Mouse (Mus musculus) liver, postnatal 0 days (tissue): ENCODE results near the gene Csrnp2. TPM values are rescaled to one million over a fixed set of nuclear protein-coding genes. Genes with fewer than 3 reads are reported as not detected.

ENCODE experiments used
- ATAC-seq: fragments of 200-750 bp; cut with Nextera tagmentation; 2 replicates; pipeline ENCODE4 v1.8.0; 2017; ENCODE audit warnings: mild to moderate bottlenecking, moderate library complexity
- DNase-seq: peaks from one replicate; pipeline ENCODE4 v3.0.0-alpha.2; 2016
- H3K27ac ChIP-seq: fragments of 300-500 bp; sonication (generic); 2 replicates; pipeline ENCODE4 v1.5.1; 2014; ENCODE audit warnings: antibody characterized with exemption, moderate library complexity, mild to moderate bottlenecking, low read depth
- H3K27me3 ChIP-seq: fragments of 300-500 bp; sonication (generic); 2 replicates; pipeline ENCODE4 v1.6.1; 2014; ENCODE audit warnings: low read length, control low read depth, mixed read lengths; ENCODE audit not compliant: insufficient read depth
- H3K36me3 ChIP-seq: fragments of 300-500 bp; sonication (generic); replicated peaks from 2 replicates; pipeline ENCODE4 v1.6.1; 2014; ENCODE audit warnings: mild to moderate bottlenecking, control low read depth, low read length, moderate library complexity, mixed read lengths; ENCODE audit not compliant: insufficient read depth
- H3K4me1 ChIP-seq: fragments of 300-500 bp; sonication (generic); 2 replicates; pipeline ENCODE4 v1.6.1; 2014; ENCODE audit warnings: antibody characterized with exemption, mild to moderate bottlenecking, control low read depth; ENCODE audit not compliant: insufficient read depth
- H3K4me2 ChIP-seq: fragments of 300-500 bp; sonication (generic); 2 replicates; pipeline ENCODE4 v1.6.1; 2014; ENCODE audit warnings: low read depth, mild to moderate bottlenecking, low read length, moderate library complexity, mixed read lengths
- H3K4me3 ChIP-seq: fragments of 300-500 bp; sonication (generic); 2 replicates; pipeline ENCODE4 v1.5.1; 2014; ENCODE audit warnings: low read depth, low read length
- H3K9ac ChIP-seq: fragments of 300-500 bp; sonication (generic); replicated peaks from 2 replicates; pipeline ENCODE4 v1.6.1; 2014; ENCODE audit warnings: mild to moderate bottlenecking, moderate library complexity
- H3K9me3 ChIP-seq: fragments of 300-500 bp; sonication (generic); 2 replicates; pipeline ENCODE4 v1.6.1; 2016; ENCODE audit warnings: mild to moderate bottlenecking, control low read depth, low read length, mixed read lengths
- CTCF ChIP-seq: sonication (generic); IDR thresholded peaks from 2 replicates; pipeline ENCODE4 v1.5.1; 2016; ENCODE audit warnings: antibody characterized with exemption, low read depth
- EP300 ChIP-seq: IDR thresholded peaks from 2 replicates; pipeline ENCODE4 v1.6.1; 2016; ENCODE audit warnings: antibody characterized with exemption, low read depth, mild to moderate bottlenecking
- WGBS: fragments of 180-500 bp; shearing (Covaris S2); extraction: QIAGEN DNeasy Blood & Tissue Kit; methylation state at CpG from one replicate; pipeline ENCODE4 v1.1.7; 2014; ENCODE audit not compliant: insufficient replicate concordance; 5-methylcytosine and 5-hydroxymethylcytosine counted together
- polyA plus RNA-seq: library from polyadenylated mRNA; unstranded; fragments of >200 nt; fragmentation: Nextera tagmentation; extraction: Ambion mirVana; gene quantifications from 2 replicates; pipeline ENCODE4 v1.2.1, GENCODE M21; 2015

The Csrnp2 gene
- polyA plus RNA-seq, 1 experiment from 2014 or later: 1.1 TPM

GRCm38 (mm10) chr15:100487050-100487449, 8.2 kb downstream of the Csrnp2 start:
- TF ChIP-seq CTCF (no peak), EP300 (no peak)
- no peak for DNase-seq
- Histone ChIP-seq H3K36me3 (peaks cover 3% of the 10 kb centered on the region), H3K4me1 (peaks cover 5% of the 10 kb centered on the region), H3K27ac (no peak overlapping the region), H3K4me2 (no peak overlapping the region), H3K27me3 (no peaks in the 10 kb centered on the region), H3K9me3 (no peaks in the 10 kb centered on the region), H3K9ac (no peak overlapping the region), H3K4me3 (no peak overlapping the region)
- no peak for ATAC-seq
- 66% methylated on average over 2 of the region's 2 CpGs for WGBS

GRCm38 (mm10) chr15:100486450-100486849, 8.8 kb downstream of the Csrnp2 start:
- peaks cover 5% of the 10 kb centered on the region for H3K4me1 ChIP-seq
- WGBS: 65% methylated on average over 7 of the region's 7 CpGs
- no peak for TF ChIP-seq CTCF
- no peak for TF ChIP-seq EP300

DNA sequence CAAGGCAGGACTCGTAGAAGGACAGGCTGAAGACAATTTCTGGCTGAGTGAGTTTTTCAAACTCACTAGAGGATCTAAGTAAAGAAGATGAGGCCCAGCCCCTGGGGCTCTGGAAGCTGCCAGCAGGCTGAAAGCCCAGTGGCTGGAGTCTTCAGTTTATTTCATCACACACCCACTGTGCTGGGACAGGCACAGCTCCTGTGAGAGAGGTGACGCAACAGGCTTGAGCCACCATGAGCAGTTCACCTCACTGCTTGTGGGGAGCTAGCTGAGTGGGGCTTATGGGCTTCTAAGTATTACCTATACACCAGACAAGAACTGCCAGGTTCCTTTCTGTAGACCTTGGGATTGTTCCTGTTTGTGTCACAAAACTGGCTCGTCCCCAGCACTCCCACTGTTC, 9.7 kb downstream of the Csrnp2 start:
- Histone ChIP-seq H3K4me2 (no peak overlapping the region), H3K4me1 (peaks cover 5% of the 10 kb centered on the region), H3K4me3 (no peak overlapping the region), H3K27me3 (no peaks in the 10 kb centered on the region), H3K9me3 (no peaks in the 10 kb centered on the region), H3K9ac (no peak overlapping the region), H3K27ac (no peak overlapping the region), H3K36me3 (peaks cover 16% of the 10 kb centered on the region)
- 58% methylated on average over 3 of the region's 3 CpGs for WGBS
- DNase-seq: peak; percentile 48
- ATAC-seq: peak; percentile 83
- TF ChIP-seq EP300: no peak
- TF ChIP-seq CTCF: no peak

More at GRCm38 (mm10) chr15:100486450-100486849, 8.8 kb downstream of the Csrnp2 start:
- H3K27me3 ChIP-seq: no peaks in the 10 kb centered on the region
- H3K36me3 ChIP-seq: peaks cover 7% of the 10 kb centered on the region
- H3K27ac ChIP-seq: no peak overlapping the region
- DNase-seq (no peak), ATAC-seq (no peak)
- H3K9ac ChIP-seq: no peak overlapping the region
- no peak overlapping the region for H3K4me3 ChIP-seq
- no peak overlapping the region for H3K4me2 ChIP-seq
- H3K9me3 ChIP-seq: no peaks in the 10 kb centered on the region

- no peak overlapping the region for H3K4me3 ChIP-seq
- H3K4me1 ChIP-seq: no peaks in the 10 kb centered on the region; the same call in 1 of the 2 replicates
- DNase-seq (no peak), ATAC-seq (no peak)
- 76% methylated on average over 4 of the region's 4 CpGs for WGBS
- TF ChIP-seq EP300 (no peak), CTCF (no peak)
- peaks cover 68% of the 10 kb centered on the region for H3K36me3 ChIP-seq
- H3K4me2 ChIP-seq: no peak overlapping the region
- H3K27ac ChIP-seq: no peak overlapping the region
- no peaks in the 10 kb centered on the region for H3K9me3 ChIP-seq
- H3K27me3 ChIP-seq: no peaks in the 10 kb centered on the region
- H3K9ac ChIP-seq: no peak overlapping the region
Measured at GRCm38 (mm10) chr15:100478925-100479324, 16.4 kb downstream of the Csrnp2 start.

- no peaks in the 10 kb centered on the region; the same call in 1 of the 2 replicates for H3K4me1 ChIP-seq
- no peak overlapping the region for H3K27ac ChIP-seq
- no peak for DNase-seq
- TF ChIP-seq EP300 (no peak), CTCF (no peak)
- ATAC-seq: no peak
- no peaks in the 10 kb centered on the region for H3K9me3 ChIP-seq
- peaks cover 71% of the 10 kb centered on the region for H3K36me3 ChIP-seq
- WGBS: 85% methylated on average over 10 of the region's 10 CpGs
- no peak overlapping the region for H3K4me3 ChIP-seq
- H3K9ac ChIP-seq: no peak overlapping the region
- H3K4me2 ChIP-seq: no peak overlapping the region
- no peaks in the 10 kb centered on the region for H3K27me3 ChIP-seq
Measured at GRCm38 (mm10) chr15:100478351-100478750, 16.9 kb downstream of the Csrnp2 start.

DNA sequence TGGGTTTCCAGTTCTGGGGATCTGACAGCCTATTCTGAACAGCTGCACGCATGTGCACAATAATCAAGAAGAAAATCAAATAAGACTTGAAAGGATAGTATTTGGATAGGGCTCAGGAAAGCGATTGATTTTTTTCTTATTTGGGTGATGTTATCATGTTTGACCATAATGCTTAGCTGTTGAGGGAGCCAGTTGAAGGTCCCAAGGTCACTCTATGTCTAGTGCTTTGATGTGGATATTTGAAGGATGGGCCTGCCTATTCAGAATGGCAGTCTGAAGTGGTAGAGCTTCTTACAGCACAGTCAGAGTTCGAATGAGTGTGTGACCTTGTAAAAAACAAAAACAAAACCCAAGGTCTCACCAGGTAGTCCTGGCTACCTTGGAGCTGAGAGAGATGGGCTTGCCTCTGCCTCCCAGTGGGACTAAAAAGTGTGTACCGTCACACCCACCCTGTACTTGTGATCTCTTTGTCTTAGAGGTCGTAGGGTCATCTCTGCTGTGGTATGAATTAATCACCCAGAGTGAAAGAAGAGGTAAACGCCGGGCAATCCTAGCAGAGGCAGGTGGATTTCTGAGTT, 21.3 kb downstream of the Csrnp2 start:
- WGBS: 68% methylated on average over 7 of the region's 7 CpGs
- peaks cover 54% of the 10 kb centered on the region for H3K36me3 ChIP-seq
- H3K4me1 ChIP-seq: peaks cover 14% of the 10 kb centered on the region
- no peak overlapping the region for H3K4me3 ChIP-seq
- H3K4me2 ChIP-seq: no peak overlapping the region
- no peaks in the 10 kb centered on the region for H3K27me3 ChIP-seq
- ATAC-seq (peak; percentile 68), DNase-seq (no peak)
- H3K9me3 ChIP-seq: no peaks in the 10 kb centered on the region
- TF ChIP-seq EP300: no peak
- TF ChIP-seq CTCF: no peak
- 0 out of 2 replicates have a peak overlapping the region, but pooled peaks have one; percentile 22 for H3K27ac ChIP-seq
- 0 out of 2 replicates have a peak overlapping the region, but pooled peaks have one; percentile 11 for H3K9ac ChIP-seq
